Mouse (Mus musculus) CH12.LX (cell line): ENCODE data around the gene Mdk. TPM values are rescaled to one million over a fixed set of nuclear protein-coding genes. Genes with fewer than 3 reads are reported as not detected.

ENCODE experiments used
- DNase-seq: peaks from one replicate; pipeline ENCODE4 v3.0.0-alpha.2; 2013; ENCODE audit errors: extremely low read depth
- H3K27ac ChIP-seq: 2 replicates; pipeline ENCODE4 v1.5.1; 2012; ENCODE audit warnings: low read depth, mild to moderate bottlenecking, control low read depth, moderate library complexity; ENCODE audit not compliant: insufficient read depth
- H3K27me3 ChIP-seq: replicated peaks from 2 replicates; pipeline ENCODE3; 2012; ENCODE audit warnings: inconsistent platforms
- H3K36me3 ChIP-seq, 2 experiments: replicated peaks in 1 of 2; 2 replicates each; pipeline versions ENCODE3 to v1.6.1; 2012; ENCODE audit warnings: inconsistent platforms in 1 of 2, low read length in 1 of 2, mild to moderate bottlenecking in 1 of 2, mixed read lengths in 1 of 2, moderate library complexity in 1 of 2; ENCODE audit not compliant: control insufficient read depth in 1 of 2, insufficient read depth in 1 of 2
- H3K4me1 ChIP-seq, 2 experiments: 2 replicates each; pipeline ENCODE4 v1.6.1; 2012; ENCODE audit warnings: inconsistent platforms in 1 of 2, moderate library complexity in 1 of 2; ENCODE audit not compliant: insufficient read depth in 2 of 2, control insufficient read depth in 1 of 2
- H3K4me2 ChIP-seq: 2 replicates; pipeline ENCODE4 v1.6.1; 2012; ENCODE audit warnings: low read depth, mild to moderate bottlenecking, control low read depth; ENCODE audit not compliant: poor library complexity, insufficient read depth, severe bottlenecking
- H3K4me3 ChIP-seq, 3 experiments: fragments of 150-350 bp in 1 of 3; sonication (generic) in 1 of 3; replicated peaks in 1 of 3; 2 replicates each; pipeline versions ENCODE3 to v1.5.1; 2011 to 2012; ENCODE audit warnings: low read depth in 2 of 3, low read length in 2 of 3, mild to moderate bottlenecking in 2 of 3, moderate library complexity in 2 of 3, control low read depth in 1 of 3, improper control_type of control experiment in 1 of 3, inconsistent platforms in 1 of 3, mixed read lengths in 1 of 3; ENCODE audit not compliant: poor library complexity in 1 of 3
- H3K79me2 ChIP-seq: replicated peaks from 2 replicates; pipeline ENCODE4 v1.6.1; 2012; ENCODE audit warnings: mild to moderate bottlenecking, moderate library complexity; ENCODE audit not compliant: control insufficient read depth, poor library complexity, insufficient read depth, severe bottlenecking; ENCODE audit errors: extremely low read depth
- H3K9ac ChIP-seq: 2 replicates; pipeline ENCODE4 v1.6.1; 2012; ENCODE audit warnings: low read depth, mild to moderate bottlenecking, control low read depth, moderate library complexity; ENCODE audit not compliant: insufficient read depth
- H3K9me3 ChIP-seq: replicated peaks from 2 replicates; pipeline ENCODE3; 2012; ENCODE audit warnings: low read length, inconsistent platforms, mixed read lengths
- BHLHE40 ChIP-seq: IDR thresholded peaks from 2 replicates; pipeline ENCODE4 v1.6.1; 2011; ENCODE audit warnings: mild to moderate bottlenecking, low read depth, low read length, improper control_type of control experiment
- CTCF ChIP-seq, 2 experiments: IDR thresholded peaks in 1 of 2; conservative IDR thresholded peaks in 1 of 2; 2 replicates each; pipeline ENCODE4 v1.5.1; 2011 to 2012; ENCODE audit warnings: low read depth in 2 of 2, low read length in 2 of 2, improper control_type of control experiment in 1 of 2, inconsistent platforms in 1 of 2, mild to moderate bottlenecking in 1 of 2, moderate library complexity in 1 of 2
- E2F4 ChIP-seq: IDR thresholded peaks from 2 replicates; pipeline ENCODE4 v1.6.1; 2011; ENCODE audit warnings: low read depth, low read length, improper control_type of control experiment; ENCODE audit not compliant: insufficient replicate concordance
- ELF1 ChIP-seq: IDR thresholded peaks from 2 replicates; pipeline ENCODE4 v1.6.1; 2014; ENCODE audit warnings: low read depth, mild to moderate bottlenecking, inconsistent platforms, low read length, improper control_type of control experiment
- GABPA ChIP-seq: IDR thresholded peaks from 2 replicates; pipeline ENCODE4 v1.6.1; 2012; ENCODE audit warnings: low read depth, low read length, improper control_type of control experiment, inconsistent platforms; ENCODE audit not compliant: insufficient replicate concordance
- JUND ChIP-seq: conservative IDR thresholded peaks from 2 replicates; pipeline ENCODE4 v1.6.1; 2011; ENCODE audit warnings: low read depth, low read length, improper control_type of control experiment
- MAFK ChIP-seq: IDR thresholded peaks from 2 replicates; pipeline ENCODE4 v1.6.1; 2011; ENCODE audit warnings: low read length, improper control_type of control experiment; ENCODE audit not compliant: insufficient replicate concordance
- MAZ ChIP-seq: IDR thresholded peaks from 2 replicates; pipeline ENCODE4 v1.6.1; 2012; ENCODE audit warnings: low read depth, mild to moderate bottlenecking, inconsistent platforms, low read length, improper control_type of control experiment, moderate library complexity
- MEF2A ChIP-seq: IDR thresholded peaks from 2 replicates; pipeline ENCODE4 v1.6.1; 2014; ENCODE audit warnings: low read depth, mild to moderate bottlenecking, inconsistent platforms, low read length, improper control_type of control experiment, borderline replicate concordance
- MXI1 ChIP-seq: IDR thresholded peaks from 2 replicates; pipeline ENCODE4 v1.6.1; 2011; ENCODE audit warnings: mild to moderate bottlenecking, low read depth, low read length, improper control_type of control experiment
- POLR2AphosphoS2 ChIP-seq: IDR thresholded peaks from 2 replicates; pipeline ENCODE4 v1.6.1; 2011; ENCODE audit warnings: low read depth, low read length, improper control_type of control experiment
- RAD21 ChIP-seq: IDR thresholded peaks from 2 replicates; pipeline ENCODE4 v1.6.1; 2011; ENCODE audit warnings: low read depth, mild to moderate bottlenecking, low read length, improper control_type of control experiment, moderate library complexity
- SIN3A ChIP-seq: IDR thresholded peaks from 2 replicates; pipeline ENCODE4 v1.6.1; 2012; ENCODE audit warnings: low read length, improper control_type of control experiment, inconsistent platforms
- TCF12 ChIP-seq: IDR thresholded peaks from 2 replicates; pipeline ENCODE4 v1.6.1; 2014; ENCODE audit warnings: low read depth, mild to moderate bottlenecking, inconsistent platforms, low read length, improper control_type of control experiment
- UBTF ChIP-seq: IDR thresholded peaks from 2 replicates; pipeline ENCODE4 v1.6.1; 2012; ENCODE audit warnings: low read depth, mild to moderate bottlenecking, inconsistent platforms, low read length, improper control_type of control experiment, moderate library complexity
- ZC3H11A ChIP-seq: IDR thresholded peaks from 2 replicates; pipeline ENCODE4 v1.6.1; 2012; ENCODE audit warnings: low read depth, mild to moderate bottlenecking, inconsistent platforms, low read length, improper control_type of control experiment
- ZKSCAN1 ChIP-seq: IDR thresholded peaks from 2 replicates; pipeline ENCODE4 v1.6.1; 2012; ENCODE audit warnings: low read depth, inconsistent platforms, low read length, improper control_type of control experiment, borderline replicate concordance
- dilution Hi-C: fragments of 300-500 bp; cut with MboI; formaldehyde crosslinking; loops from 2 replicates; pipeline ENCODE4 v1.14.3; 2020; ENCODE audit warnings: low sequenced_read_pairs; ENCODE audit not compliant: extremely low pct_unique_long_range_greater_than_20kb, extremely low pct_ligation_motif_present
- in situ Hi-C: fragments of 300-500 bp; cut with MboI; formaldehyde crosslinking; loops from 3 replicates; pipeline ENCODE4 v1.14.3; 2019; ENCODE audit warnings: low sequenced_read_pairs, low pct_ligation_motif_present, low pct_unique_long_range_greater_than_20kb, mixed read lengths
- polyA plus RNA-seq: library from polyadenylated mRNA; unstranded; fragments of >175 nt; gene quantifications from 2 replicates; pipeline ENCODE4 v1.2.1, GENCODE M21; 2012; ENCODE audit warnings: low read depth; ENCODE audit not compliant: insufficient read length
- total RNA-seq, 2 experiments: library from RNA; depleted of rRNA; stranded (reverse); fragments of 300-350 nt in 1 of 2; fragments of >200 nt in 1 of 2; gene quantifications; 2 replicates each; pipeline ENCODE4 v1.2.3; 2012 to 2014

Gene Mdk
- total and polyA plus RNA-seq, 3 experiments = 0.25 to 2.4 (median 0.34) TPM

DNA sequence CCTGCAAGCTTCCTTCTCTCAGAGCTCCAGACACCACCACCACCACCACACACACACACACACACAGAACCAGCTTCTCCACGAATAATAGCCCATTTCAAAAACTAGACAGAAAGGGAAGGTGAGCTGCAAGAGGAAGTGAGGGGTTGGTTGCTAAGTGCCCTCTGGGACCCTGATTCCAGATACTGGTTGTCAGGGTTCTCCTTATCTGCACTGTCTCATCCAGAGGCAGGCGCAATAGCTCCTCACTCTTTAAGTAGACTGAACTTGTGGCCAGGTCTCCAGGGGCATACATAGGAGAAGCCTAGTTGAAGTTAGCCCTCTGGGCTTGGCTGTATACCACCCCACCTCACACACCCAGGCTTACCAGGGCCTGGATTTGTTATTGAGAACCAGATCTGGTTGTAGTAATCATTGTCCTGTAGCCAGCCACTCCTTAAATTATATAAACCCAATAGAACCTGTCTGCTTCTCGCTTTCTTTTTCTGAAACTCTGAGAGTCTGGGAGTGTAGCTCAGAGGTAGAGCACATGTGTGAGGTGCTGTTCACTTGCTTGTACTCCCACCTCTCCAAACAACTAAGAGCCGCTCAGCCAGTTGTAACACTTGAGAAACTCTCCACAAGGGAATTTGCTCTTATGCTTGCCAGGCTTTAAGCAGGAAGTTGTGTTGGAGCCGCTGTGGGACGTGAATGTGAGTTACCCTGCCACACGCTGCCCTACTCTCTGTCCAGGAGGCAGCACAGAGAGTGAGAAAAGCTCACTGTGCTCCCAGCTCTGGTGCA is 18.6 kb downstream of the Mdk start:
- dilution Hi-C loops (no loop called here), in situ Hi-C loops (no loop called here)
- no peak overlapping the region for H3K4me2 ChIP-seq
- no peak for DNase-seq
- H3K4me3 ChIP-seq = no peak overlapping the region
- no peaks in the 10 kb centered on the region for H3K27me3 ChIP-seq
- H3K79me2 ChIP-seq = no peaks in the 10 kb centered on the region
- H3K4me1 ChIP-seq = no peaks in the 10 kb centered on the region
- no peak for TF ChIP-seq BHLHE40
- no peak for TF ChIP-seq TCF12
- no peak for TF ChIP-seq MXI1
- TF ChIP-seq ELF1 = no peak
- no peak for TF ChIP-seq E2F4
- no peak overlapping the region for H3K9ac ChIP-seq
- H3K36me3 ChIP-seq = peaks cover 68 to 98% of the 10 kb centered on the region in 2 experiments
- H3K9me3 ChIP-seq = no peaks in the 10 kb centered on the region
- no peak overlapping the region for H3K27ac ChIP-seq

- DNase-seq = no peak
- Histone ChIP-seq H3K4me1 (no peaks in the 10 kb centered on the region), H3K9me3 (no peaks in the 10 kb centered on the region)
- TF ChIP-seq SIN3A (no peak), TCF12 (no peak), UBTF (no peak), POLR2AphosphoS2 (no peak), ZKSCAN1 (no peak), BHLHE40 (no peak), CTCF (conservative IDR thresholded peaks at IDR 0.05 in 1 of 2, IDR thresholded peaks at IDR 0.05 in 1 of 2; ENCODE audit: low read depth in 2 of 2, low read length in 2 of 2) (no peak), MAFK (no peak), MEF2A (no peak), GABPA (no peak), ZC3H11A (no peak), RAD21 (no peak), JUND (no peak), ELF1 (no peak), MAZ (no peak), MXI1 (no peak)
- TF ChIP-seq, all 38 proteins: peak for 0
- dilution Hi-C loops (no loop called here), in situ Hi-C loops (no loop called here)
- no peak overlapping the region for H3K4me3 ChIP-seq
- H3K79me2 ChIP-seq = no peaks in the 10 kb centered on the region
- no peak overlapping the region for H3K9ac ChIP-seq
- H3K27me3 ChIP-seq = no peaks in the 10 kb centered on the region
- H3K4me2 ChIP-seq = no peak overlapping the region
- no peak overlapping the region for H3K27ac ChIP-seq
- peaks cover 60 to 95% of the 10 kb centered on the region in 2 experiments for H3K36me3 ChIP-seq
Measured at GRCm38 (mm10) chr2:91912616-91913015, 19.5 kb downstream of the Mdk start.
